Mouse (Mus musculus) layer of hippocampus, postnatal 14 days (tissue): ENCODE results near the gene Zfp710. TPM values are rescaled to one million over a fixed set of nuclear protein-coding genes. Genes with fewer than 3 reads are reported as not detected.
A peak's percentile ranks its signal among the peaks of the same experiment; 100 is the strongest.

Experiments used
- DNase-seq, 2 experiments: peaks; one replicate each; pipeline ENCODE4 v3.0.0; 2021 to 2022; ENCODE audit warnings: low spot score in 2 of 2, mixed read lengths in 1 of 2
- total RNA-seq, 2 experiments: library from RNA; stranded (reverse); gene quantifications; 2 replicates each; pipeline ENCODE4 v1.2.3; 2021

Gene Zfp710
- total RNA-seq, 2 experiments from 2014 or later, result 17.5 to 18.0 TPM

GRCm38 (mm10) chr7:80055781-80056180 lies 31.2 kb downstream of the Zfp710 start:
- DNase-seq, result no peak

- no peak for DNase-seq
Observed at GRCm38 (mm10) chr7:80057002-80057691, 32.5 kb downstream of the Zfp710 start.

GRCm38 (mm10) chr7:80057781-80058180 lies 33.2 kb downstream of the Zfp710 start:
- no peak for DNase-seq

- DNase-seq, result no peak
Observed at GRCm38 (mm10) chr7:80058405-80059063, 33.9 kb downstream of the Zfp710 start.

GRCm38 (mm10) chr7:80059064-80059838 lies 34.6 kb downstream of the Zfp710 start:
- DNase-seq, result no peak

- no peak for DNase-seq
Observed at GRCm38 (mm10) chr7:80060012-80060778, 35.6 kb downstream of the Zfp710 start.

GRCm38 (mm10) chr7:80062083-80062826 lies 37.6 kb downstream of the Zfp710 start:
- DNase-seq, result no peak

GRCm38 (mm10) chr7:80063244-80063643 lies 38.6 kb downstream of the Zfp710 start:
- no peak for DNase-seq

GRCm38 (mm10) chr7:80063902-80064736 lies 39.5 kb downstream of the Zfp710 start:
- DNase-seq, result no peak

- DNase-seq, result no peak
Observed at GRCm38 (mm10) chr7:80065250-80065649, 40.6 kb downstream of the Zfp710 start.

GRCm38 (mm10) chr7:80066675-80067455 lies 42.3 kb downstream of the Zfp710 start:
- DNase-seq, result no peak

GRCm38 (mm10) chr7:80068341-80068740 lies 43.7 kb downstream of the Zfp710 start:
- DNase-seq, result no peak

- DNase-seq, result peak; percentile 53
Observed at GRCm38 (mm10) chr7:80069615-80070327, 45.2 kb downstream of the Zfp710 start.

- no peak for DNase-seq
Observed at GRCm38 (mm10) chr7:80071209-80071608, 46.6 kb downstream of the Zfp710 start.

- DNase-seq, result peak in 1 of 2 experiments; percentile 57
Observed at GRCm38 (mm10) chr7:80072297-80072696, 47.7 kb downstream of the Zfp710 start.

GRCm38 (mm10) chr7:80073506-80073905 lies 48.9 kb downstream of the Zfp710 start:
- no peak for DNase-seq

- no peak for DNase-seq
Observed at GRCm38 (mm10) chr7:80074921-80075441, 50.4 kb downstream of the Zfp710 start.
